Mouse (Mus musculus) lung, adult 2 months (tissue): ENCODE data around the gene Yjefn3. TPM values are rescaled to one million over a fixed set of nuclear protein-coding genes. Genes with fewer than 3 reads are reported as not detected.

Experiments used
- DNase-seq: peaks from one replicate; pipeline ENCODE4 v3.0.0; 2022
- H3K4me1 ChIP-seq: fragments of 200-500 bp; 2 replicates; pipeline ENCODE4 v1.6.1; 2011; ENCODE audit warnings: low read length; ENCODE audit not compliant: control insufficient read depth, insufficient read depth
- H3K4me3 ChIP-seq: fragments of 200-500 bp; replicated peaks from 2 replicates; pipeline ENCODE3; 2011; ENCODE audit warnings: low read depth, mild to moderate bottlenecking, control low read depth, low read length; ENCODE audit errors: extremely low read depth
- CTCF ChIP-seq: fragments of 200-500 bp; IDR thresholded peaks from 2 replicates; pipeline ENCODE4 v1.5.1; 2011; ENCODE audit warnings: mild to moderate bottlenecking, low read length, control low read depth; ENCODE audit not compliant: insufficient read depth
- POLR2A ChIP-seq: fragments of 200-500 bp; IDR thresholded peaks from 2 replicates; pipeline ENCODE4 v1.6.1; 2011; ENCODE audit warnings: low read depth, mild to moderate bottlenecking, control low read depth, low read length, borderline replicate concordance; ENCODE audit errors: extremely low read depth
- WGBS: fragments of 180-500 bp; shearing (Covaris S2); methylation state at CpG from one replicate; pipeline ENCODE4 v1.1.7; 2018; 5-methylcytosine and 5-hydroxymethylcytosine counted together
- polyA plus RNA-seq: library from polyadenylated mRNA; depleted of rRNA; stranded (reverse); fragments of >200 nt; gene quantifications from 2 replicates; pipeline ENCODE4 v1.2.3, GENCODE M21; 2012

The Yjefn3 gene
- polyA plus RNA-seq, 1 experiment, result 3.5 TPM

DNA sequence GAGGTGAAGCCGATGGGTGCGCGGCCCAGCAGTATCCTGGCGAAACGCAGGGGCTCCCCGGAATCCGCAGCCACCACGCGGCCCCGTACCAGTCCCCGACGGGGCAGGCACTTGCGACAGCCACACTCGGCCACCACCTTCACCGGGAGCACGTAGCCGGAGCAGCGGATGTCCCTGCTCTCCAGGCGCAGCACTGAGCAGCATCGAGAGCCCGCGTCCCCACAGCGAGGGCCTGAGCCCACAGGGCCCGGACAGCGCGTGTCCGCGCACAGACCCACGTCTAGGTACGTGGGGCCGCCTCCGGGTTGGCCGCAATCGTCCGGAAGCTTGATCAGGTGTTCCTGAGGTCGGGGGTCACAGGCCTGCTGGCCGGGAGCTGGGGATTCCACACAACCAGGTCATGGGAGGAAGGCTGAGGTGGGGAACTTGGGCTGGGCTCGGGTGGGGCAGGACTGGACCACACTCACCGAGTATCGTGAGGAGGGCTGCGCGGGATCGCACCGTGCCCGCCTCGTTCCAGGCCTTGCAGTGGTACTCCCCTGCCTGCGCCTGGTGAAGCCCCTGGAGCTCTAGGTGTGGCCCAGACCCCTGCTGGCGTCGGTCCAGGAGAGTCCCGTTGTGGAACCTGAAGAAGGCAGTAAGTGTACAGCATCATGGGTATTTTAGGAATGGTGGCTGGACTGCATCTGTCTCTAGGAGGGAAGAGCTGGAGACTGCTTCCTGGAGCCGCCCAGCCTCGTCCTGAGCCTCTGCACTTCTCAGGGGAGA is 19.5 kb downstream of the Yjefn3 start:
- no peak for DNase-seq
- 16% methylated on average over 52 of the region's 52 CpGs for WGBS
- no peak overlapping the region for H3K4me3 ChIP-seq
- H3K4me1 ChIP-seq, result peaks cover 15% of the 10 kb centered on the region
- no peak for TF ChIP-seq POLR2A
- TF ChIP-seq CTCF, result no peak

DNA sequence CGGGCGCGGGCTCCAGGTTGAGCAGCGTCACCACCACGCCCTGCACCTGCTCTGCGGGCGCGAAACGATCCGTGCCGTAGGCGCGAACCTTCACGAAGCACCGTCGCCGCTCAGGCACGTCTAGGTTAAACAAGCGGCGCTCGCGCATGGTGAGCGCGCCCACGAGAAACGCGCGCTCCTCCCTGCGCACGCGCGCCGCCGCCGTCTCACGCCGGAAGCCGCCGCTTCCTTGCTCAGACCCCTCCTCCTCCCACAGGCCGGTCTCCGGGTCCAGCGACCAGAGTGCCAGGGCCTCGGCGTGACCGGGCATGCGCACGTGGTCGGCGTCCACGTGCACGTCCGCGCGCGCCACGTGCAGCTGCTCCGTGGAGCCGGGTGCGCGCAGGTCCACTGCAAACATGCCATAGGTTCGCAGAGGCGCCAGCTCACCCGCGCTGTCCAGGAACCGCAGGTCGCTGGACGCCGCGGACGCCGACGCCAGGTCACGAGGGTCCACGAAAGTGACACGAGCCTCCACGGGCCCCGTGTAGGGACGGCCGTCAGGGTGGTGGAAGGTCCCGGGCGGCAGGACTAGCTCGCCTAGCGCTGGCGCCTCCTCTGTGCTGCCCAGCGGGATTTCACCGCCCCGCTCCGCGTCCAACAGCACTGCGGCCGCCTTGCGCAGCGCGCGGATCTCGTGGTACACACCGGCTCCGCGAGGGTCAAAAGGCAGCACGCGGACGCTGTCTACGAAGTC is 20.3 kb downstream of the Yjefn3 start:
- no peak for TF ChIP-seq CTCF
- TF ChIP-seq POLR2A, result no peak
- H3K4me1 ChIP-seq, result peaks cover 8% of the 10 kb centered on the region
- peak; percentile 12 for DNase-seq
- H3K4me3 ChIP-seq, result peak overlapping the region; percentile 45
- WGBS, result 5% methylated on average over 102 of the region's 103 CpGs

DNA sequence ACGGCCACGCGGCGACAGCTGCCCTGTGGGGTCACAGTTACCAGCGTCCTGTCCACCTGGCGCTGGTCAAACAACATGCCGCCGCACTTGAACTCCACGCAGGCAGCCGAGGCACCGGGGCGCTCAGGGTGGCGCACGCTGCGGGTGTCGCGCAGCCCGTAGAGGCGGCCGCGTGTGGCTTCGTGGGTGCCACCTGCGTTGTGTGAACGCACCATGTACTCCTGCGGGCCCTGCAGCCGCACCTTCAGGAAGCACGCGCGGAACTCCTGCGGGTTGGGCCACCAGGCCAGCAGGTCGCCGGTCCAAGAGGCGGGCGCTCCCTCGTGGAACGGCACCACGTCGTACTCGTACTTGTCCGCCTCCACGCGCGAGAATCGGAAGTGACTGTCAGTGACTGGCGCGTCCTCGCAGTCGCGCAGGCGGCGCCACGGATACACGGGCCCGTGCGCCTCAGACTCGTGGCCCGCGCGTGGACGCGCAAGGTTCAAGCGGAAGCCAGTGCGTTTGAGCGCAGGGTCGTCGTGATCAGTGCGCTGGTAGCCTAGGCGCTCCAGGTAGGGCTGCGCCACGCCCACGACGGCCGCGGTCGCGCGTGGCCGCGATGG is 21.1 kb downstream of the Yjefn3 start:
- TF ChIP-seq CTCF (no peak), POLR2A (no peak)
- H3K4me3 ChIP-seq, result no peak overlapping the region
- 21% methylated on average over 79 of the region's 79 CpGs for WGBS
- peaks cover 6% of the 10 kb centered on the region for H3K4me1 ChIP-seq
- DNase-seq, result no peak

DNA sequence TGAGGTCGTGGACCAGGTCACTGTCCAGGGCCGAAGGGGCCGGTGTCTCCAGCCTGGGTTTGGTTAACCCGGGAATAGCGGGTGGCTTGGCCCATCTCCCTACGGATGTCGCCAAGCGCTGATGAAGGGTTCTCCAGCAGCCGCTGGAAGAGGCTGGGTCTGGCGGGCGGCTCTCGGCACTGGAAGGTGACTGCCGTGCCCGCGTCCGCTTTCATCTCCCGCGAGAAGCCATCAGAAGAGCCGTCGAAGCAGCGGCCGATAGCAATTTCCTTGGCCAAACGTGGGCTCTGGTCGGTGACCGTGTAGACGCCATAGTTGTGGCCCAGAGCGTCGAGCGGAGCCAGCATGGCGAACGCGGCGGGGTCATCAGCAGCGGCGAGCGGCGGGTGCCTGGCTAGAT is 21.7 kb downstream of the Yjefn3 start:
- TF ChIP-seq CTCF, result no peak
- TF ChIP-seq POLR2A, result no peak
- H3K4me1 ChIP-seq, result peaks cover 6% of the 10 kb centered on the region
- DNase-seq, result no peak
- H3K4me3 ChIP-seq, result no peak overlapping the region
- WGBS, result 16% methylated on average over 37 of the region's 37 CpGs

DNA sequence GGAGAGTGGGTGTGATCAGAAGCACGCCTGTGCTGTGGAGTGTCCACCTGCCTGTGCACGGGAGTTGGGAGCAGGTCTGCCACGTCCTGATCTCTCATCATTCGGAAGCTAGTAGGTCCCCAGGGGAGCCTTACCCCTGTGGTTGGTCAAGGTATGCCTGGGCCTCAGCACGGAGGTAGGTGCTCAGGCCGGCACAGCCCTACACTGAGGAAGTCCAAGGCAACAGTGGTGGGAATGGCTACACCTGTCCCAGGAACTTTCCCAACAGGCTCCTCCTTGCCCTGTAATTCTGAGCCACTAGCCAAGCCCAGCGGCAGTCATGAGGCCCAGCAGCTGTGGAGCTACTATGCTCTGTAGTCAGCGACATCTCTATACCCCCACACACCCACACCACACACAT is 22.8 kb downstream of the Yjefn3 start:
- no peak for DNase-seq
- 63% methylated on average over 8 of the region's 8 CpGs for WGBS
- peaks cover 6% of the 10 kb centered on the region for H3K4me1 ChIP-seq
- no peak overlapping the region for H3K4me3 ChIP-seq
- no peak for TF ChIP-seq POLR2A
- TF ChIP-seq CTCF, result no peak

DNA sequence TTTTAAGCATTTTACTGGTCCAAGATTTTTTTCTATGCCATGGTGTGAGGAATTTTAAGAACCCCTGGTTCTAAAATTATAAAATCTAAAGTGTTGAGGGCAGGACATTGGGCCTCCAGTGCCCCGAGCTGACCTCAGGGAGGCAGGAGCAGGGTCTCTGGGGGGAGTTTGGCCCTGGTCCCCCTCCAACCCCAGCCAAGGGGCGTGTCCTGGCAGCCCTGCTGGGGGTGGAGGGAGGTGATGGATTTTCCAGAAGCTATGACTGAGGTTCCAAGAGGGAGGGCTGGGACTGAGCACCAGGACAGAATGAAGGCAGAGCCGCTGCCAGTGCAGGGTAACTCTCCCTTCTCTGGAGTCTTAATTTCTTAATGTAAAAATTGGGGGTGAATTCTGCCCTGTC is 24.5 kb downstream of the Yjefn3 start:
- 56% methylated on average over 3 of the region's 3 CpGs for WGBS
- H3K4me3 ChIP-seq, result no peak overlapping the region
- no peak for DNase-seq
- H3K4me1 ChIP-seq, result peaks cover 6% of the 10 kb centered on the region
- no peak for TF ChIP-seq POLR2A
- TF ChIP-seq CTCF, result no peak

DNA sequence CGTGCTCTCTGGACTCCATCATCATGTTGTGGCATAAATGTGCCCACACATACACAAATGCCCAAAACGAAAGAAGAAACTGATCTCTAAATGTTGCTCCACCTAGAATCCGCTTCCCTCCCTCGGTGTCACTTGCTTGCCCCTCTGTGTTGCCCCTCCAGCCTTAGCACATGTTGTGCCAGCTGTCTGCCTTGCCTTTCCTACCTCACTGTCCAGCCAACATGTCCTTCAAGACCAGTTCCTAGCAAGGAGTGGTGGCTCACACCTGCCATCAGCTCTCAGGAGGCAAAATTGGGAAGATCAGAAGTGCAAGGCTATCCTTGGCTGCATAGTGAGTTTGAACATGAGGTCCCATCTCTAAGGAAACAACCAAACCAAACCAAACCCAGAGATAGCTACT is 25.1 kb downstream of the Yjefn3 start:
- WGBS, result 78% methylated on average over 4 of the region's 4 CpGs
- Histone ChIP-seq H3K4me1 (peaks cover 6% of the 10 kb centered on the region), H3K4me3 (no peak overlapping the region)
- TF ChIP-seq POLR2A, result no peak
- TF ChIP-seq CTCF, result no peak
- DNase-seq, result no peak

DNA sequence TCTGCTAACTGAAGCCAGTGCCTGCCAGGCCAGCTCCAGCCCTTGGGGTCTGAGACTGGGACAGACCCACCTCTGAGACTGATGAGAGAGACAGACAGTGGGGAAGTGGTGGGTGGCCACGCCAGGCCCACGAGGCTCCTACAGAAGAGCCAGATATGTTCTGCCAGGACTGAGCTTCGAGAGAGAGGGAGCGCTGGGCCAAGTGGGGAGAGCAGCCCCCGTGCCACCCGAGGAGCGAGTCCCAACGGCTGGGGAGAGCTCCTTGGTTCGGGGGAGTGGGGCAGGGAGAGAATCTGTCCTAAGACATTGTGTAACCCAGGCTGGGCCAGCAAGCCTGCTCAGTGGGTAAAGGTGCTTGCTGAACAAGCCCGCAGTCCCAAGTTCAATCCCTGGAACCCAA is 25.5 kb downstream of the Yjefn3 start:
- no peak overlapping the region for H3K4me3 ChIP-seq
- DNase-seq, result no peak
- H3K4me1 ChIP-seq, result peaks cover 3% of the 10 kb centered on the region
- 74% methylated on average over 10 of the region's 10 CpGs for WGBS
- no peak for TF ChIP-seq POLR2A
- TF ChIP-seq CTCF, result no peak

DNA sequence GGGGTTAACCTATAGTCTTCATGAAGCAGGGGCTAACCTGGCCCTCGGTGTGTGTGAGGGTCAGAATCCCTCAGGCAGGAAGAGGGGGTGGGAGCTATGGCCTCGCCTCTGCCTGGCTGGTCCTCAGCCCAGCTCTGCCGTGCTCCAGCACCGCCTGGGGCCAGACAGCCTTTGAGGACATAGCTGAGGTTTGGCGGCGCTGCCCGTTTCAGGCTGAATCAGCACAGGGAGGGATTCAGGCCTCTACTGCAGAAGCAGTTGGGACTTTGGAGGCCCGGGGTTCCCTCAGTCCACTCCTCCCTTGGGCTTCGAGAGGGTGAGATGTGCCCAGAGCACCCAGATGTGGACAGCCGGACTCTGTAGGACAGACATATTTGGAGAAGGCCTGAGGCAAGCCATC is 26.4 kb downstream of the Yjefn3 start:
- WGBS, result 41% methylated on average over 10 of the region's 10 CpGs
- Histone ChIP-seq H3K4me1 (no peaks in the 10 kb centered on the region), H3K4me3 (no peak overlapping the region)
- TF ChIP-seq POLR2A (no peak), CTCF (no peak)
- DNase-seq, result no peak
